Mouse (Mus musculus) ES-Bruce4 (cell line): ENCODE data around the gene C530025M09Rik. TPM values are rescaled to one million over a fixed set of nuclear protein-coding genes. Genes with fewer than 3 reads are reported as not detected.
A peak's percentile ranks its signal among the peaks of the same experiment; 100 is the strongest.

Source experiments
- H3K27ac ChIP-seq: 2 replicates; pipeline ENCODE4 v1.5.1; 2012; ENCODE audit warnings: low read length, inconsistent platforms; ENCODE audit not compliant: insufficient read depth
- H3K27me3 ChIP-seq: 2 replicates; pipeline ENCODE4 v1.6.1; 2012; ENCODE audit warnings: mild to moderate bottlenecking, low read length, inconsistent platforms; ENCODE audit not compliant: control insufficient read depth, poor library complexity, insufficient read depth, severe bottlenecking
- H3K36me3 ChIP-seq: 2 replicates; pipeline ENCODE4 v1.6.1; 2012; ENCODE audit warnings: inconsistent platforms, mild to moderate bottlenecking, low read length, moderate library complexity; ENCODE audit not compliant: control insufficient read depth, poor library complexity, insufficient read depth, severe bottlenecking
- H3K4me1 ChIP-seq: one replicate; pipeline ENCODE4 v1.8.1; 2011; ENCODE audit warnings: low read length; ENCODE audit not compliant: control insufficient read depth, insufficient read depth
- H3K4me3 ChIP-seq: 2 replicates; pipeline ENCODE4 v1.5.1; 2011; ENCODE audit warnings: low read depth, mild to moderate bottlenecking, low read length
- H3K9ac ChIP-seq: 2 replicates; pipeline ENCODE4 v1.6.1; 2012; ENCODE audit warnings: low read depth, mild to moderate bottlenecking, inconsistent platforms; ENCODE audit not compliant: poor library complexity, severe bottlenecking
- H3K9me3 ChIP-seq: replicated peaks from 2 replicates; pipeline ENCODE4 v1.6.1; 2012; ENCODE audit warnings: mild to moderate bottlenecking, low read length, inconsistent platforms; ENCODE audit not compliant: control insufficient read depth, poor library complexity, insufficient read depth, severe bottlenecking
- CTCF ChIP-seq: IDR thresholded peaks from one replicate; pipeline ENCODE4 v1.8.1; 2011; ENCODE audit warnings: low read depth, low read length
- EP300 ChIP-seq: IDR thresholded peaks from 2 replicates; pipeline ENCODE4 v1.6.1; 2011; ENCODE audit warnings: low read depth, low read length; ENCODE audit not compliant: insufficient read depth
- POLR2A ChIP-seq: IDR thresholded peaks from one replicate; pipeline ENCODE4 v1.8.1; 2011; ENCODE audit warnings: low read length; ENCODE audit not compliant: insufficient read depth
- polyA plus RNA-seq: library from polyadenylated mRNA; stranded (reverse); fragments of >200 nt; gene quantifications from 2 replicates; pipeline ENCODE4 v1.2.4, GENCODE M21; 2011; ENCODE audit warnings: low read depth; ENCODE audit not compliant: missing spikeins, insufficient read depth, insufficient read length

Gene C530025M09Rik
- polyA plus RNA-seq, 1 experiment = not detected

GRCm38 (mm10) chr2:149832301-149832700 is 1.3 kb upstream of the C530025M09Rik start:
- no peak for TF ChIP-seq POLR2A
- no peak for TF ChIP-seq EP300
- TF ChIP-seq CTCF = no peak
- peaks cover 4% of the 10 kb centered on the region; the same call in 1 of the 2 replicates for H3K27me3 ChIP-seq
- no peak overlapping the region for H3K4me3 ChIP-seq
- H3K4me1 ChIP-seq = no peaks in the 10 kb centered on the region
- H3K9ac ChIP-seq = no peak overlapping the region
- H3K36me3 ChIP-seq = no peaks in the 10 kb centered on the region
- no peaks in the 10 kb centered on the region for H3K9me3 ChIP-seq
- no peak overlapping the region for H3K27ac ChIP-seq

GRCm38 (mm10) chr2:149831459-149832245 is 639 bp upstream of the C530025M09Rik start:
- peaks cover 4% of the 10 kb centered on the region; the same call in 1 of the 2 replicates for H3K27me3 ChIP-seq
- no peaks in the 10 kb centered on the region for H3K36me3 ChIP-seq
- TF ChIP-seq POLR2A (no peak), EP300 (no peak), CTCF (no peak)
- H3K4me3 ChIP-seq = peak overlapping the region; percentile 76
- no peaks in the 10 kb centered on the region for H3K4me1 ChIP-seq
- H3K9me3 ChIP-seq = no peaks in the 10 kb centered on the region
- H3K9ac ChIP-seq = peak overlapping the region; percentile 70
- no peak overlapping the region for H3K27ac ChIP-seq

GRCm38 (mm10) chr2:149829955-149830535 is 968 bp downstream of the C530025M09Rik start:
- peak overlapping the region; percentile 70 for H3K9ac ChIP-seq
- H3K4me3 ChIP-seq = peak overlapping the region; percentile 76
- H3K4me1 ChIP-seq = no peaks in the 10 kb centered on the region
- TF ChIP-seq POLR2A = no peak
- H3K9me3 ChIP-seq = no peaks in the 10 kb centered on the region
- H3K27me3 ChIP-seq = peaks cover 4% of the 10 kb centered on the region
- H3K36me3 ChIP-seq = no peaks in the 10 kb centered on the region
- no peak overlapping the region for H3K27ac ChIP-seq

- Histone ChIP-seq H3K27me3 (peaks cover 4% of the 10 kb centered on the region), H3K27ac (no peak within 1 kb of the TSS), H3K9me3 (no peaks in the 10 kb centered on the region), H3K36me3 (no peaks in the 10 kb centered on the region), H3K4me3 (peak within 1 kb of the TSS; percentile 76), H3K9ac (0 out of 2 replicates have a peak within 1 kb of the TSS, but pooled peaks have one; percentile 70), H3K4me1 (no peaks in the 10 kb centered on the region)
- TF ChIP-seq CTCF (no peak), EP300 (no peak), POLR2A (no peak)
Measured at GRCm38 (mm10) chr2:149828911-149829310, 2.1 kb downstream of the C530025M09Rik start, which contains the start of gene Syndig1. Syndig1 (plus strand) TSS chr2:149829211.

- no peak overlapping the region for H3K27ac ChIP-seq
- no peaks in the 10 kb centered on the region for H3K36me3 ChIP-seq
- no peaks in the 10 kb centered on the region for H3K27me3 ChIP-seq
- no peaks in the 10 kb centered on the region for H3K9me3 ChIP-seq
- TF ChIP-seq POLR2A = no peak
- H3K9ac ChIP-seq = no peak overlapping the region
- no peaks in the 10 kb centered on the region for H3K4me1 ChIP-seq
- H3K4me3 ChIP-seq = no peak overlapping the region
Measured at GRCm38 (mm10) chr2:149820201-149820600, 10.8 kb downstream of the C530025M09Rik start.

- no peak overlapping the region for H3K4me3 ChIP-seq
- H3K9me3 ChIP-seq = no peaks in the 10 kb centered on the region
- no peaks in the 10 kb centered on the region for H3K36me3 ChIP-seq
- H3K27me3 ChIP-seq = no peaks in the 10 kb centered on the region
- H3K9ac ChIP-seq = no peak overlapping the region
- no peak overlapping the region for H3K27ac ChIP-seq
- no peaks in the 10 kb centered on the region for H3K4me1 ChIP-seq
- TF ChIP-seq CTCF = no peak
- TF ChIP-seq POLR2A = no peak
- TF ChIP-seq EP300 = no peak
Measured at GRCm38 (mm10) chr2:149819751-149820150, 11.3 kb downstream of the C530025M09Rik start.
